9 mouse cellular contexts compared by ENCODE assay signal in genomic region chr1:132140171-132140570, GRCm38 (mm10). TPM values are rescaled to one million over a fixed set of nuclear protein-coding genes. Genes with fewer than 3 reads are reported as not detected.
DNase-seq lines count a peak whose midpoint lies in the region; ATAC-seq and TF ChIP-seq lines count a peak whose summit lies in the region.
"Had no signal": no experiment of that assay in that cellular context is flagged by ENCODE, and none has a peak within 500 bp of the region (broad histone marks: within the 10 kb centered on the region; RNA-seq: fewer than 3 reads in every experiment).

No protein-coding gene starts in this region.

- peaks cover 9% of the 10 kb centered on the region for H3K4me1 ChIP-seq in hindbrain, embryonic 11.5 days (replicated peaks; ENCODE audit: control insufficient read depth, insufficient read depth, low read length)
- peaks cover 36% of the 10 kb centered on the region for H3K4me1 ChIP-seq in hindbrain, embryonic 13.5 days (replicated peaks)
- peaks cover 0 to 11% of the 10 kb centered on the region in 2 experiments; a peak in 3 of 4 replicates for H3K4me1 ChIP-seq in ES-E14 (ENCODE audit: control insufficient read depth in 2 of 2, insufficient read depth in 2 of 2, low read length in 2 of 2, poor library complexity in 1 of 2)
- peaks cover 24% of the 10 kb centered on the region for H3K4me1 ChIP-seq in kidney, embryonic 16.5 days (ENCODE audit: insufficient read depth, low read length)
- no peaks in the 10 kb centered on the region for H3K4me1 ChIP-seq in neural tube, embryonic 11.5 days (ENCODE audit: control insufficient read depth, insufficient read depth, low read length)

- in situ Hi-C loops in ES-E14 (cut with MboI; ENCODE audit: low sequenced_read_pairs in 2 of 2, unreplicated experiment in 2 of 2), result no loop called here

- H3K4me2 ChIP-seq in hindbrain, embryonic 11.5 days (replicated peaks; ENCODE audit: low read depth, low read length), result no peak overlapping the region
- H3K4me2 ChIP-seq in hindbrain, embryonic 13.5 days, result no peak overlapping the region
- peak overlapping the region; percentile 98; the same call in 1 of the 2 replicates for H3K4me2 ChIP-seq in kidney, embryonic 16.5 days (replicated peaks; ENCODE audit: low read depth, low read length)
- no peak overlapping the region for H3K4me2 ChIP-seq in neural tube, embryonic 11.5 days (ENCODE audit: low read depth)

- WGBS in hindbrain, embryonic 11.5 days, result 57% methylated on average over 10 of the region's 10 CpGs
- WGBS in hindbrain, embryonic 13.5 days, result 66% methylated on average over 10 of the region's 10 CpGs
- 48% methylated on average over 10 of the region's 10 CpGs for WGBS in kidney, embryonic 16.5 days
- WGBS in neural tube, embryonic 11.5 days, result 52% methylated on average over 10 of the region's 10 CpGs

- H3K9me3 ChIP-seq in hindbrain, embryonic 11.5 days (ENCODE audit: control insufficient read depth, low read length), result no peaks in the 10 kb centered on the region
- H3K9me3 ChIP-seq in hindbrain, embryonic 13.5 days, result no peaks in the 10 kb centered on the region
- H3K9me3 ChIP-seq in ES-E14 (ENCODE audit: control insufficient read depth, insufficient read depth, low read depth, low read length), result no peaks in the 10 kb centered on the region
- no peaks in the 10 kb centered on the region for H3K9me3 ChIP-seq in kidney, embryonic 16.5 days (ENCODE audit: low read length)
- no peaks in the 10 kb centered on the region for H3K9me3 ChIP-seq in neural tube, embryonic 11.5 days (ENCODE audit: control insufficient read depth, low read length)
- H3K9me3 ChIP-seq: heart, embryonic 13.5 days had no signal

- no peak overlapping the region for H3K4me3 ChIP-seq in hindbrain, embryonic 11.5 days (ENCODE audit: low read depth, low read length)
- no peak overlapping the region for H3K4me3 ChIP-seq in hindbrain, embryonic 13.5 days
- H3K4me3 ChIP-seq in ES-E14 (ENCODE audit: insufficient read depth in 1 of 2, low read depth in 1 of 2, low read length in 2 of 2, poor library complexity in 1 of 2, severe bottlenecking in 1 of 2), result no peak overlapping the region
- no peak overlapping the region for H3K4me3 ChIP-seq in kidney, embryonic 16.5 days (ENCODE audit: low read length)
- no peak overlapping the region for H3K4me3 ChIP-seq in neural tube, embryonic 11.5 days (ENCODE audit: low read depth, low read length)

- peak; percentile 72 for DNase-seq in hindbrain, embryonic 11.5 days (ENCODE audit: low spot score)
- DNase-seq in ES-E14 (ENCODE audit: low read depth, low spot score), result peak; percentile 90
- peak; percentile 56 for DNase-seq in c-Kit-positive CD71-negative TER-119-negative erythroid progenitor cells, embryonic 14.5 days (ENCODE audit: low read depth)
- DNase-seq in neural tube, embryonic 11.5 days (ENCODE audit: low spot score), result peak; percentile 62
- no peak for DNase-seq in gastrocnemius, postnatal 25 days
- no peak for DNase-seq in layer of hippocampus, adult 8-10 months (ENCODE audit: low spot score in 2 of 2)

- ATAC-seq in hindbrain, embryonic 11.5 days (ENCODE audit: low FRiP score), result no peak
- no peak for ATAC-seq in hindbrain, embryonic 13.5 days (ENCODE audit: low FRiP score)
- no peak for ATAC-seq in kidney, embryonic 16.5 days (ENCODE audit: low FRiP score, low TSS enrichment)
- ATAC-seq in neural tube, embryonic 11.5 days (ENCODE audit: insufficient read depth, low FRiP score, low TSS enrichment), result no peak

- H3K27ac ChIP-seq in hindbrain, embryonic 11.5 days (ENCODE audit: low read depth, low read length), result no peak overlapping the region
- H3K27ac ChIP-seq in hindbrain, embryonic 13.5 days, result no peak overlapping the region
- no peak overlapping the region for H3K27ac ChIP-seq in ES-E14 (ENCODE audit: insufficient read depth, low read depth, low read length, poor library complexity, severe bottlenecking)
- no peak overlapping the region for H3K27ac ChIP-seq in kidney, embryonic 16.5 days (ENCODE audit: low read length)
- no peak overlapping the region for H3K27ac ChIP-seq in neural tube, embryonic 11.5 days (ENCODE audit: low read depth, low read length)
- H3K27ac ChIP-seq: heart, embryonic 13.5 days had no signal

- no peaks in the 10 kb centered on the region for H3K36me3 ChIP-seq in hindbrain, embryonic 11.5 days (ENCODE audit: control insufficient read depth, insufficient read depth, low read length)
- no peaks in the 10 kb centered on the region for H3K36me3 ChIP-seq in hindbrain, embryonic 13.5 days
- H3K36me3 ChIP-seq in ES-E14 (ENCODE audit: control insufficient read depth, insufficient read depth, low read length, poor library complexity, severe bottlenecking), result no peaks in the 10 kb centered on the region
- no peaks in the 10 kb centered on the region for H3K36me3 ChIP-seq in kidney, embryonic 16.5 days (ENCODE audit: insufficient read depth, low read length)
- no peaks in the 10 kb centered on the region for H3K36me3 ChIP-seq in neural tube, embryonic 11.5 days (ENCODE audit: control insufficient read depth, insufficient read depth, low read length)
- H3K36me3 ChIP-seq: heart, embryonic 13.5 days had no signal

- peaks cover 20% of the 10 kb centered on the region for H3K27me3 ChIP-seq in hindbrain, embryonic 11.5 days (ENCODE audit: control insufficient read depth, insufficient read depth, low read length)
- peaks cover 48% of the 10 kb centered on the region for H3K27me3 ChIP-seq in hindbrain, embryonic 13.5 days
- no peaks in the 10 kb centered on the region; the same call in 1 of the 2 replicates for H3K27me3 ChIP-seq in kidney, embryonic 16.5 days (ENCODE audit: insufficient read depth, low read length)
- peaks cover 16% of the 10 kb centered on the region for H3K27me3 ChIP-seq in neural tube, embryonic 11.5 days (ENCODE audit: control insufficient read depth, insufficient read depth, low read length)

- no peak overlapping the region for H3K9ac ChIP-seq in hindbrain, embryonic 11.5 days (ENCODE audit: low read depth, low read length)
- H3K9ac ChIP-seq in hindbrain, embryonic 13.5 days, result no peak overlapping the region
- H3K9ac ChIP-seq in ES-E14 (ENCODE audit: insufficient read depth, low read depth, low read length, poor library complexity, severe bottlenecking), result no peak overlapping the region
- no peak overlapping the region; the same call in 1 of the 2 replicates for H3K9ac ChIP-seq in kidney, embryonic 16.5 days (replicated peaks; ENCODE audit: low read length)
- no peak overlapping the region for H3K9ac ChIP-seq in neural tube, embryonic 11.5 days (ENCODE audit: low read length)

TF ChIP-seq in ES-E14, 5 proteins besides CTCF, POLR2A, EP300 and RAD21:
- TF ChIP-seq HCFC1 (IDR thresholded peaks at IDR 0.05; ENCODE audit: borderline replicate concordance, insufficient read depth, low read length), result no peak
- TF ChIP-seq MAFK (IDR thresholded peaks at IDR 0.05; ENCODE audit: insufficient read depth, low read depth, low read length), result no peak
- no peak for TF ChIP-seq ZC3H11A (IDR thresholded peaks at IDR 0.05; ENCODE audit: borderline replicate concordance, low read depth, low read length)
- no peak for TF ChIP-seq ZNF384 (IDR thresholded peaks at IDR 0.05; ENCODE audit: low read depth, low read length)
- no peak for TF ChIP-seq CHD2 (IDR thresholded peaks at IDR 0.05; ENCODE audit: low read depth, low read length)

RNA-seq across cellular contexts. Expression of gene Cdk18, which starts 0.7 kb away (rescaled TPM):
- polyA plus RNA-seq in hindbrain, embryonic 11.5 days (2014; fragmentation: Nextera tagmentation; extraction: Ambion mirVana), result 0.82 and 1.1 TPM in 2 replicates
- 0.31 and 0.32 TPM in 2 replicates for polyA plus RNA-seq in hindbrain, embryonic 13.5 days (2015; fragmentation: Nextera tagmentation; extraction: Ambion mirVana)
- total RNA-seq in ES-E14 (2012; rRNA removed), result 9.6 and 10.8 TPM in 2 replicates
- polyA plus RNA-seq in kidney, embryonic 16.5 days (2015; fragmentation: Nextera tagmentation; extraction: Ambion mirVana), result 9.0 and 9.3 TPM in 2 replicates
- polyA plus RNA-seq in neural tube, embryonic 11.5 days (2014; fragmentation: Nextera tagmentation; extraction: Ambion mirVana), result 1.9 TPM in 2 replicates
- 1 to 10 TPM; 1.4 to 3.2 TPM for total RNA-seq in gastrocnemius, postnatal 25 days (2021)
- total RNA-seq in layer of hippocampus, adult 8-10 months (2022), result 10 to 100 TPM; 25.8 to 30.9 (median 27.6) TPM

RNA-seq across cellular contexts. Expression of gene Lemd1, which starts 51.1 kb away (rescaled TPM):
- 8.9 and 11.3 TPM in 2 replicates for polyA plus RNA-seq in hindbrain, embryonic 11.5 days (2014; fragmentation: Nextera tagmentation; extraction: Ambion mirVana)
- 24.8 and 25.7 TPM in 2 replicates for polyA plus RNA-seq in hindbrain, embryonic 13.5 days (2015; fragmentation: Nextera tagmentation; extraction: Ambion mirVana)
- total RNA-seq in ES-E14 (2012; rRNA removed), result 3.9 and 4.3 TPM in 2 replicates
- polyA plus RNA-seq in kidney, embryonic 16.5 days (2015; fragmentation: Nextera tagmentation; extraction: Ambion mirVana), result 0.21 and 0.32 TPM in 2 replicates
- 5.6 and 6.8 TPM in 2 replicates for polyA plus RNA-seq in neural tube, embryonic 11.5 days (2014; fragmentation: Nextera tagmentation; extraction: Ambion mirVana)
- total RNA-seq in gastrocnemius, postnatal 25 days (2021), result not detected
- total RNA-seq in layer of hippocampus, adult 8-10 months (2022), result 1 to 10 TPM in 2 of 4 experiments, under 1 TPM in 2; 0.30 to 1.3 (median 0.83) TPM
- polyA plus RNA-seq: heart, embryonic 13.5 days had no signal

RNA-seq across cellular contexts. Expression of gene AC124108.1, which starts 51.1 kb away (rescaled TPM):
- polyA plus RNA-seq in hindbrain, embryonic 11.5 days (2014; fragmentation: Nextera tagmentation; extraction: Ambion mirVana), result 2.9 and 4.8 TPM in 2 replicates
- 4.2 and 4.8 TPM in 2 replicates for polyA plus RNA-seq in hindbrain, embryonic 13.5 days (2015; fragmentation: Nextera tagmentation; extraction: Ambion mirVana)
- 5.0 and 6.5 TPM in 2 replicates for total RNA-seq in ES-E14 (2012; rRNA removed)
- polyA plus RNA-seq in kidney, embryonic 16.5 days (2015; fragmentation: Nextera tagmentation; extraction: Ambion mirVana), result 0.10 and 0.13 TPM in 2 replicates
- polyA plus RNA-seq in neural tube, embryonic 11.5 days (2014; fragmentation: Nextera tagmentation; extraction: Ambion mirVana), result 2.2 and 2.6 TPM in 2 replicates
- total RNA-seq in gastrocnemius, postnatal 25 days (2021), result not detected
- total RNA-seq in layer of hippocampus, adult 8-10 months (2022), result under 1 TPM; 0.69 to 0.92 (median 0.77) TPM
- polyA plus RNA-seq: heart, embryonic 13.5 days had no signal

Comparison
In these comparisons a context has a peak if more than half of its experiments do, and no peak if none do; other contexts are left out.
1. DNase-seq: peak in hindbrain, embryonic 11.5 days (single experiment), ES-E14 (single experiment), c-Kit-positive CD71-negative TER-119-negative erythroid progenitor cells, embryonic 14.5 days (single experiment) and neural tube, embryonic 11.5 days (single experiment); none in gastrocnemius, postnatal 25 days (single experiment) and layer of hippocampus, adult 8-10 months (0 of 2).